Mouse (Mus musculus) C2C12 (cell line): ENCODE measurements around the gene Gm39115. TPM values are rescaled to one million over a fixed set of nuclear protein-coding genes. Genes with fewer than 3 reads are reported as not detected.

ENCODE experiments used
- H3K27me3 ChIP-seq: one replicate; pipeline ENCODE4 v1.6.1; 2011; ENCODE audit not compliant: control insufficient read depth, insufficient read depth, insufficient read length
- H3K36me3 ChIP-seq: one replicate; pipeline ENCODE4 v1.6.1; 2011; ENCODE audit not compliant: control insufficient read depth, insufficient read depth
- H3K4me3 ChIP-seq: one replicate; pipeline ENCODE4 v1.5.1; 2011; ENCODE audit warnings: mild to moderate bottlenecking, control low read depth; ENCODE audit not compliant: poor library complexity, insufficient read depth, severe bottlenecking
- H3K79me2 ChIP-seq: one replicate; pipeline ENCODE4 v1.6.1; 2011; ENCODE audit not compliant: control insufficient read depth, insufficient read depth
- H3K79me3 ChIP-seq: one replicate; pipeline ENCODE4 v1.6.1; 2011; ENCODE audit warnings: low read depth, control low read depth
- H3ac ChIP-seq: one replicate; pipeline ENCODE3; 2011; ENCODE audit warnings: low read depth; ENCODE audit not compliant: control insufficient read depth, insufficient read length
- CEBPB ChIP-seq: IDR thresholded peaks from one replicate; pipeline ENCODE4 v1.6.1; 2011; ENCODE audit warnings: low read depth, mild to moderate bottlenecking, control low read depth, moderate library complexity
- CTCF ChIP-seq: IDR thresholded peaks from one replicate; pipeline ENCODE4 v1.5.1; 2011; ENCODE audit not compliant: control insufficient read depth, insufficient read depth, insufficient read length
- FOSL1 ChIP-seq: IDR thresholded peaks from one replicate; pipeline ENCODE4 v1.8.0; 2011; ENCODE audit warnings: mild to moderate bottlenecking, low read length; ENCODE audit not compliant: poor library complexity, insufficient read depth, severe bottlenecking
- MAX ChIP-seq: IDR thresholded peaks from one replicate; pipeline ENCODE4 v1.6.1; 2011; ENCODE audit warnings: mild to moderate bottlenecking, control low read depth
- MYOD1 ChIP-seq: IDR thresholded peaks from one replicate; pipeline ENCODE4 v1.6.1; 2011; ENCODE audit warnings: low read depth; ENCODE audit not compliant: control insufficient read depth, insufficient read length
- MYOG ChIP-seq: IDR thresholded peaks from one replicate; pipeline ENCODE4 v1.6.1; 2011; ENCODE audit not compliant: control insufficient read depth, insufficient read length; ENCODE audit errors: extremely low read depth
- USF1 ChIP-seq: IDR thresholded peaks from one replicate; pipeline ENCODE4 v1.6.1; 2011; ENCODE audit warnings: low read depth, mild to moderate bottlenecking, control low read depth, moderate library complexity
- polyA plus RNA-seq: library from polyadenylated mRNA; unstranded; fragments of >200 nt; fragmentation: generic; extraction: Trizol; gene quantifications from one replicate; pipeline ENCODE4 v1.2.1, GENCODE M21; 2012; ENCODE audit warnings: missing spikeins

The Gm39115 gene
- polyA plus RNA-seq, 1 experiment: not detected

DNA sequence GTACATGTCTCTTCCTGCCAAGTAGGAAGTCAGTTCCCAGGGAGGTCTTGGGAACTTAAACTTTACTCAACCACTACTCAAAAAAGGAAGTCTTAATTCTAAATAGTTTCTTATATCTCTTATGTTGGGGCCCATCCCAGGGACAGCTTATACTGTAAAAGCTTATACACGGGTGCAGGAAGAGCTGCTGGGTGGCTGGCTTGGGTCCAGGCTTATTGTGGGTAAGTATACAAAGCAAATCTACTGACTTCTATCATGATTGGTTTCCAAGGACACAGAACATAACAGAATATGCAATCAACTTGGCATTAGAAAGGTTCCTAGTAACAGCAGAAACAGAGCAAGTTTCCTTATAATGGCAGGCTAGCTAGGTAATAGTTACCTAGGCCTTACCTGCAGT, 19.5 kb upstream of the Gm39115 start:
- H3ac ChIP-seq: no peak overlapping the region
- no peak for TF ChIP-seq CEBPB
- TF ChIP-seq MAX: no peak
- TF ChIP-seq MYOD1: no peak
- TF ChIP-seq MYOG: no peak
- TF ChIP-seq FOSL1: no peak
- no peak for TF ChIP-seq USF1
- TF ChIP-seq CTCF: no peak
- no peaks in the 10 kb centered on the region for H3K36me3 ChIP-seq
- peaks cover 14% of the 10 kb centered on the region for H3K27me3 ChIP-seq
- H3K79me2 ChIP-seq: no peaks in the 10 kb centered on the region
- no peaks in the 10 kb centered on the region for H3K79me3 ChIP-seq
- H3K4me3 ChIP-seq: no peak overlapping the region

DNA sequence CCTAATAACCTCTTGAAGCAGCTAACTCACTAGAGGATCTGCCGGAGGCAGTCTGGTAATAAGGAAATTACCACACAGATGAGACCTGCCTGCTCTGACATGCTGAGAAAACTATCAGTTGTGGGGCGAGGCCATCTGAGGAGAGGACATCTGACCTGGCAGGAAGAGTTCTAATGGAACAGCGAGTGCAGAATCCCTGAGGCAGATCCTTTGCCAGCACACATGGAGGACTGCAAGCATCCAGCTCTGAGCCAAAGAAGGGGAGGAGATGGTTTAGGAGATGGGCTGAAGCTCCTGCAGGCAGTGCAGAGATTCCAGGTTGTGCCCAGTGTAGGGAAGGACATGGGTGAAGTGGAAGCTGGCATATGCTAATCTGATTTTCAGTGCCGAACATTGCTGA, 16.4 kb upstream of the Gm39115 start:
- Histone ChIP-seq H3K79me2 (no peaks in the 10 kb centered on the region), H3K79me3 (no peaks in the 10 kb centered on the region), H3K27me3 (peaks cover 9% of the 10 kb centered on the region), H3K36me3 (no peaks in the 10 kb centered on the region), H3K4me3 (no peak overlapping the region), H3ac (no peak overlapping the region)
- TF ChIP-seq FOSL1 (no peak), MAX (no peak), USF1 (no peak), CTCF (no peak), CEBPB (no peak), MYOD1 (no peak), MYOG (no peak)

- no peak overlapping the region for H3ac ChIP-seq
- H3K79me2 ChIP-seq: no peaks in the 10 kb centered on the region
- H3K4me3 ChIP-seq: no peak overlapping the region
- TF ChIP-seq MYOD1 (no peak), USF1 (no peak), MYOG (no peak), CEBPB (no peak), CTCF (no peak), MAX (no peak), FOSL1 (no peak)
- H3K79me3 ChIP-seq: no peaks in the 10 kb centered on the region
- H3K36me3 ChIP-seq: no peaks in the 10 kb centered on the region
- peaks cover 3% of the 10 kb centered on the region for H3K27me3 ChIP-seq
Observed at GRCm38 (mm10) chr7:142148633-142149032, 12.8 kb upstream of the Gm39115 start.

- TF ChIP-seq MYOG (no peak), FOSL1 (no peak), MAX (no peak)
- Histone ChIP-seq H3K79me2 (no peaks in the 10 kb centered on the region), H3K4me3 (no peak overlapping the region)
Observed at GRCm38 (mm10) chr7:142146033-142146432, 10.2 kb upstream of the Gm39115 start.

GRCm38 (mm10) chr7:142145413-142145940, 9.6 kb upstream of the Gm39115 start:
- no peaks in the 10 kb centered on the region for H3K27me3 ChIP-seq

More at GRCm38 (mm10) chr7:142146033-142146432, 10.2 kb upstream of the Gm39115 start:
- Histone ChIP-seq H3ac (no peak overlapping the region), H3K79me3 (no peaks in the 10 kb centered on the region), H3K27me3 (no peaks in the 10 kb centered on the region), H3K36me3 (no peaks in the 10 kb centered on the region)

DNA sequence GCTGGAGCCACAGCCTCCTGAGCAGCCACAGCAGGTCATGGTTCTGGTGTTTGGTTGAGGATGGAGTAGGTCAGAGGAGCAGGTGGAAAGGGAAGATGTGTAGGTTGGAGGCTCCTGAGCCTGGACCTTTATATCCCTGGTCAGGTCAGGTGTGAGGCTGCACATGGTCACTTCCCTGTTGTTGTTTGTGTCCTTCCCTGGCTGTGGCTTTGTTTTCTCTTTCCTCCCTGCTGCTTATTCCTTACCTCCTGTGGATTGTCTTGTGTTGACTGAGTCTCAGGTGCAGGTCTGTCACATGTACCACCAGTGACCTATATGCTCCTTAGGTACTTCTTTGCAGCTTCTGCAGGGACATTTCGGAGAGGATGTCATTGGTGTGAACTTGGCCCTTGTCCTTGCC, 8.7 kb upstream of the Gm39115 start, which contains the start of gene Gm45337:
Gene Gm45337, minus strand, starts transcription at position 101 of the 400 bp plus-strand sequence.
- Histone ChIP-seq H3K4me3 (no peak within 1 kb of the TSS), H3ac (no peak within 1 kb of the TSS), H3K27me3 (no peaks in the 10 kb centered on the region), H3K79me2 (no peaks in the 10 kb centered on the region), H3K79me3 (no peaks in the 10 kb centered on the region), H3K36me3 (no peaks in the 10 kb centered on the region)
- TF ChIP-seq FOSL1: no peak
- no peak for TF ChIP-seq CEBPB
- no peak for TF ChIP-seq CTCF
- TF ChIP-seq MYOD1: no peak
- no peak for TF ChIP-seq USF1
- TF ChIP-seq MAX: no peak
- no peak for TF ChIP-seq MYOG

More at GRCm38 (mm10) chr7:142145413-142145940, 9.6 kb upstream of the Gm39115 start:
- no peak overlapping the region for H3K4me3 ChIP-seq
- H3K79me2 ChIP-seq: no peaks in the 10 kb centered on the region
- no peaks in the 10 kb centered on the region for H3K36me3 ChIP-seq
- H3K79me3 ChIP-seq: no peaks in the 10 kb centered on the region
- no peak overlapping the region for H3ac ChIP-seq
- no peak for TF ChIP-seq MAX
- no peak for TF ChIP-seq USF1
- TF ChIP-seq MYOD1: no peak
- TF ChIP-seq FOSL1: no peak
- no peak for TF ChIP-seq CEBPB
- TF ChIP-seq CTCF: no peak
- no peak for TF ChIP-seq MYOG
